Mouse (Mus musculus) limb, embryonic 10.5 days (tissue): ENCODE measurements around the gene Clec16a. TPM values are rescaled to one million over a fixed set of nuclear protein-coding genes. Genes with fewer than 3 reads are reported as not detected.

ENCODE experiments used
- DNase-seq: peaks from one replicate; pipeline ENCODE4 v3.0.0-alpha.2; 2017; ENCODE audit warnings: low spot score
- H3K27ac ChIP-seq: fragments of 300-500 bp; sonication (generic); 2 replicates; pipeline ENCODE4 v1.5.1; 2016; ENCODE audit warnings: mild to moderate bottlenecking
- H3K27me3 ChIP-seq: fragments of 300-500 bp; sonication (generic); 2 replicates; pipeline ENCODE4 v1.6.1; 2016; ENCODE audit warnings: low read depth, mild to moderate bottlenecking; ENCODE audit not compliant: poor library complexity, severe bottlenecking
- H3K36me3 ChIP-seq: fragments of 300-500 bp; sonication (generic); 2 replicates; pipeline ENCODE4 v1.6.1; 2016; ENCODE audit warnings: mild to moderate bottlenecking, moderate library complexity
- H3K4me1 ChIP-seq: fragments of 300-500 bp; sonication (generic); 2 replicates; pipeline ENCODE4 v1.6.1; 2016
- H3K4me3 ChIP-seq: fragments of 300-500 bp; sonication (generic); 2 replicates; pipeline ENCODE4 v1.5.1; 2016; ENCODE audit warnings: mild to moderate bottlenecking, moderate library complexity
- H3K9me3 ChIP-seq: fragments of 300-500 bp; sonication (generic); replicated peaks from 2 replicates; pipeline ENCODE4 v1.6.1; 2016; ENCODE audit warnings: mild to moderate bottlenecking
- WGBS: fragments of 180-500 bp; shearing (Covaris S2); methylation state at CpG from one replicate; pipeline ENCODE4 v1.1.7; 2016; 5-methylcytosine and 5-hydroxymethylcytosine counted together
- polyA plus RNA-seq: library from polyadenylated mRNA; unstranded; fragments of >200 nt; fragmentation: Nextera tagmentation; extraction: Ambion mirVana; gene quantifications from 2 replicates; pipeline ENCODE4 v1.2.1, GENCODE M21; 2016

The Clec16a gene
- polyA plus RNA-seq, 1 experiment from 2014 or later, result 27.0 TPM

GRCm38 (mm10) chr16:10610801-10611200 lies 65.7 kb downstream of the Clec16a start:
- H3K9me3 ChIP-seq, result no peaks in the 10 kb centered on the region
- H3K4me3 ChIP-seq, result no peak overlapping the region
- H3K27me3 ChIP-seq, result no peaks in the 10 kb centered on the region
- no peaks in the 10 kb centered on the region for H3K4me1 ChIP-seq
- no peak for DNase-seq
- H3K27ac ChIP-seq, result no peak overlapping the region
- 90% methylated on average over 6 of the region's 6 CpGs for WGBS
- peaks cover 22% of the 10 kb centered on the region for H3K36me3 ChIP-seq

GRCm38 (mm10) chr16:10611306-10611705 lies 66.2 kb downstream of the Clec16a start:
- no peak for DNase-seq
- 85% methylated on average over 4 of the region's 4 CpGs for WGBS
- Histone ChIP-seq H3K27me3 (no peaks in the 10 kb centered on the region), H3K9me3 (no peaks in the 10 kb centered on the region), H3K4me1 (no peaks in the 10 kb centered on the region), H3K4me3 (no peak overlapping the region), H3K27ac (no peak overlapping the region), H3K36me3 (peaks cover 25% of the 10 kb centered on the region)

GRCm38 (mm10) chr16:10613996-10614395 lies 68.9 kb downstream of the Clec16a start:
- H3K9me3 ChIP-seq, result no peaks in the 10 kb centered on the region
- WGBS, result 96% methylated on average over 2 of the region's 2 CpGs
- H3K27ac ChIP-seq, result no peak overlapping the region
- no peak for DNase-seq
- H3K4me1 ChIP-seq, result no peaks in the 10 kb centered on the region
- no peaks in the 10 kb centered on the region for H3K27me3 ChIP-seq
- H3K4me3 ChIP-seq, result no peak overlapping the region
- H3K36me3 ChIP-seq, result peaks cover 23% of the 10 kb centered on the region

- 0 out of 2 replicates have a peak overlapping the region, but pooled peaks have one; percentile 1 for H3K27ac ChIP-seq
Observed at GRCm38 (mm10) chr16:10620961-10621614, 75.9 kb downstream of the Clec16a start.

GRCm38 (mm10) chr16:10621710-10622109 lies 76.6 kb downstream of the Clec16a start:
- H3K4me1 ChIP-seq, result peaks cover 15% of the 10 kb centered on the region
- no peak for DNase-seq
- 0 out of 2 replicates have a peak overlapping the region, but pooled peaks have one; percentile 1 for H3K27ac ChIP-seq
- H3K4me3 ChIP-seq, result no peak overlapping the region
- H3K9me3 ChIP-seq, result no peaks in the 10 kb centered on the region
- no peaks in the 10 kb centered on the region for H3K27me3 ChIP-seq
- peaks cover 4% of the 10 kb centered on the region; the same call in 1 of the 2 replicates for H3K36me3 ChIP-seq
- 63% methylated on average over 1 of the region's 1 CpGs for whole genome bisulfite sequencing

More at GRCm38 (mm10) chr16:10620961-10621614, 75.9 kb downstream of the Clec16a start:
- Histone ChIP-seq H3K27me3 (no peaks in the 10 kb centered on the region), H3K4me3 (no peak overlapping the region), H3K9me3 (no peaks in the 10 kb centered on the region), H3K36me3 (peaks cover 4% of the 10 kb centered on the region), H3K4me1 (peaks cover 15% of the 10 kb centered on the region)
- 61% methylated on average over 6 of the region's 6 CpGs for WGBS
- no peak for DNase-seq

GRCm38 (mm10) chr16:10626116-10626515 lies 81.0 kb downstream of the Clec16a start:
- 95% methylated on average over 1 of the region's 1 CpGs for WGBS
- Histone ChIP-seq H3K9me3 (no peaks in the 10 kb centered on the region), H3K36me3 (peaks cover 18% of the 10 kb centered on the region)

GRCm38 (mm10) chr16:10627136-10627668 lies 82.1 kb downstream of the Clec16a start:
- Histone ChIP-seq H3K27me3 (no peaks in the 10 kb centered on the region), H3K4me3 (no peak overlapping the region), H3K9me3 (no peaks in the 10 kb centered on the region), H3K4me1 (no peaks in the 10 kb centered on the region), H3K36me3 (peaks cover 18% of the 10 kb centered on the region), H3K27ac (no peak overlapping the region)
- WGBS, result 91% methylated on average over 6 of the region's 6 CpGs
- no peak for DNase-seq

More at GRCm38 (mm10) chr16:10626116-10626515, 81.0 kb downstream of the Clec16a start:
- H3K27ac ChIP-seq, result no peak overlapping the region
- DNase-seq, result no peak
- no peak overlapping the region for H3K4me3 ChIP-seq
- H3K27me3 ChIP-seq, result no peaks in the 10 kb centered on the region
- H3K4me1 ChIP-seq, result peaks cover 6% of the 10 kb centered on the region

GRCm38 (mm10) chr16:10628030-10628555 lies 83.0 kb downstream of the Clec16a start:
- no peak for DNase-seq
- H3K4me1 ChIP-seq, result no peaks in the 10 kb centered on the region
- H3K27me3 ChIP-seq, result no peaks in the 10 kb centered on the region
- H3K4me3 ChIP-seq, result no peak overlapping the region
- H3K27ac ChIP-seq, result no peak overlapping the region
- H3K36me3 ChIP-seq, result peaks cover 18% of the 10 kb centered on the region
- 87% methylated on average over 4 of the region's 4 CpGs for WGBS
- H3K9me3 ChIP-seq, result no peaks in the 10 kb centered on the region

GRCm38 (mm10) chr16:10628960-10629359 lies 83.8 kb downstream of the Clec16a start:
- WGBS, result 89% methylated on average over 3 of the region's 3 CpGs
- DNase-seq, result no peak
- H3K36me3 ChIP-seq, result peaks cover 21% of the 10 kb centered on the region
- no peak overlapping the region for H3K4me3 ChIP-seq
- peaks cover 3% of the 10 kb centered on the region for H3K4me1 ChIP-seq
- H3K9me3 ChIP-seq, result no peaks in the 10 kb centered on the region
- no peaks in the 10 kb centered on the region for H3K27me3 ChIP-seq
- H3K27ac ChIP-seq, result no peak overlapping the region

GRCm38 (mm10) chr16:10629361-10629760 lies 84.2 kb downstream of the Clec16a start:
- Histone ChIP-seq H3K27ac (no peak overlapping the region), H3K27me3 (no peaks in the 10 kb centered on the region), H3K36me3 (peaks cover 21% of the 10 kb centered on the region), H3K9me3 (no peaks in the 10 kb centered on the region), H3K4me3 (no peak overlapping the region), H3K4me1 (peaks cover 7% of the 10 kb centered on the region)
- WGBS, result 85% methylated on average over 3 of the region's 3 CpGs
- DNase-seq, result no peak

- no peaks in the 10 kb centered on the region for H3K27me3 ChIP-seq
- H3K4me1 ChIP-seq, result peaks cover 40% of the 10 kb centered on the region
- WGBS, result 71% methylated on average over 3 of the region's 3 CpGs
- H3K4me3 ChIP-seq, result no peak overlapping the region
- H3K36me3 ChIP-seq, result peaks cover 10% of the 10 kb centered on the region
- no peaks in the 10 kb centered on the region for H3K9me3 ChIP-seq
- peak overlapping the region; percentile 78 for H3K27ac ChIP-seq
- no peak for DNase-seq
Observed at GRCm38 (mm10) chr16:10634940-10635339, 89.8 kb downstream of the Clec16a start.

GRCm38 (mm10) chr16:10637898-10638297 lies 92.8 kb downstream of the Clec16a start:
- no peak for DNase-seq
- Histone ChIP-seq H3K27ac (peak overlapping the region; percentile 42), H3K27me3 (no peaks in the 10 kb centered on the region), H3K4me3 (no peak overlapping the region), H3K9me3 (no peaks in the 10 kb centered on the region), H3K4me1 (peaks cover 45% of the 10 kb centered on the region), H3K36me3 (peaks cover 2% of the 10 kb centered on the region; the same call in 1 of the 2 replicates)
- 74% methylated on average over 3 of the region's 3 CpGs for WGBS

- no peak for DNase-seq
- Histone ChIP-seq H3K4me3 (no peak overlapping the region), H3K4me1 (peaks cover 39% of the 10 kb centered on the region), H3K9me3 (no peaks in the 10 kb centered on the region), H3K27me3 (no peaks in the 10 kb centered on the region), H3K27ac (peak overlapping the region; percentile 26; the same call in 1 of the 2 replicates), H3K36me3 (no peaks in the 10 kb centered on the region)
- 81% methylated on average over 13 of the region's 13 CpGs for WGBS
Observed at GRCm38 (mm10) chr16:10639111-10639889, 94.2 kb downstream of the Clec16a start.
